Mouse (Mus musculus) G1E-ER4 (cell line): ENCODE measurements around the gene Ttc7b. TPM values are rescaled to one million over a fixed set of nuclear protein-coding genes. Genes with fewer than 3 reads are reported as not detected.

Experiments used
- GATA1 ChIP-seq: IDR thresholded peaks from one replicate; pipeline ENCODE4 v1.8.0; 2012; ENCODE audit warnings: low read length, inconsistent platforms
- polyA plus RNA-seq: library from polyadenylated mRNA; stranded (reverse); fragments of >175 nt; gene quantifications from 2 replicates; pipeline ENCODE4 v1.2.3, GENCODE M21; 2012

The Ttc7b gene
- polyA plus RNA-seq, 1 experiment: 24.7 TPM

- TF ChIP-seq GATA1: no peak
These were observed 142.8 kb downstream of the Ttc7b start for GRCm38 (mm10) chr12:100377791-100378190.

- TF ChIP-seq GATA1: no peak
These were observed 144.8 kb downstream of the Ttc7b start for GRCm38 (mm10) chr12:100375801-100376200.

GRCm38 (mm10) chr12:100372785-100373184, 147.8 kb downstream of the Ttc7b start:
- TF ChIP-seq GATA1: no peak

- TF ChIP-seq GATA1: no peak
These were observed 148.6 kb downstream of the Ttc7b start for GRCm38 (mm10) chr12:100372015-100372414.

GRCm38 (mm10) chr12:100369786-100370185, 150.8 kb downstream of the Ttc7b start:
- TF ChIP-seq GATA1: no peak

GRCm38 (mm10) chr12:100369220-100369619, 151.4 kb downstream of the Ttc7b start:
- no peak for TF ChIP-seq GATA1

DNA sequence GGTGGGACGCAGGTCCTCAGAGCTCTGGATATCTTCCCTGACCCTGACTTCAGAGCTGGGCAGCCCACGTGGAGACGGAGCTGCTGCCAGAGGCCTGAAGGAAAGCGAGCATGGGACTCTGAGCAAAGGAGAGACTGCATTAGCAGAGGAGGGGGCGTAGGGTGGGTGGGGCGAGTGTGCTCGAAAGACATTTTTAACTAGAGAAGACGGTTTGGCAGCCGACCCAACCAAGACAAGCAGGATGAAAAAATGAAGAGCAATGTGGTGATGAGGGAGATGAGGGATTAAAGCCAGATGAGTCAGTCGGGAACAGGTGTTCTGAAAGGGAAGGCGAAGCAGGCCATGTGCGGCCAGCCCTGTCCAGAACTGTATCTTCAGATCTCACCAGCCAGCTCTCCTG, 159.3 kb downstream of the Ttc7b start:
- TF ChIP-seq GATA1: no peak

DNA sequence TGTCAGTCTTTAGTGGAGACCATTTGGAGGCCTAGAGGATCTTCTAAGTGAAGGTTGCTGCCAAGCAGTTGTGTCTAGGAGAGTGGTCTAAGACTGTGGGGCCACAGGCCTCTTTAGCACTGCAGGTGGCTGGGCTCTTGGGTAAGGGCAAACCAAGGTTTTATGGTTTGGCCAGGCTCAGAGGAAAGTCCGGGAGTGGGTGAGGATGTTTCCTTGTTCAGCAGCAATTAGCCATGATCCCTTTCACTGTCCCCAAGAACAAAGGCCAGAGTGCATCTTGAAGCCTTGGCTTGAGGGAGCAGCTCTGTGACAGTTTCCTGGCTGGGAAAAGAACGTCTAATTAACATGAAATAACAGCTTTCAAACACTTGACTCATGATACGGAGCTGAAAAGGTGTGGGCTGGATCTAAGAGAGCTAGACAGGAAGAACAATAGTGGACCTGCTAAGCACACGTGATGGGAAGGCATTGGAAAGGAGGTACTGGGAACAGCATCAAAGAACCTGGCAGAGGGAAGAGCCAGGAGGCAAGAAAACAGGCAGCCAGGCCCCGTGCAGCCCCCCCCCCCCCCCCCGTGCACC, 162.5 kb downstream of the Ttc7b start:
- TF ChIP-seq GATA1: no peak

GRCm38 (mm10) chr12:100356407-100356806, 164.2 kb downstream of the Ttc7b start:
- no peak for TF ChIP-seq GATA1

DNA sequence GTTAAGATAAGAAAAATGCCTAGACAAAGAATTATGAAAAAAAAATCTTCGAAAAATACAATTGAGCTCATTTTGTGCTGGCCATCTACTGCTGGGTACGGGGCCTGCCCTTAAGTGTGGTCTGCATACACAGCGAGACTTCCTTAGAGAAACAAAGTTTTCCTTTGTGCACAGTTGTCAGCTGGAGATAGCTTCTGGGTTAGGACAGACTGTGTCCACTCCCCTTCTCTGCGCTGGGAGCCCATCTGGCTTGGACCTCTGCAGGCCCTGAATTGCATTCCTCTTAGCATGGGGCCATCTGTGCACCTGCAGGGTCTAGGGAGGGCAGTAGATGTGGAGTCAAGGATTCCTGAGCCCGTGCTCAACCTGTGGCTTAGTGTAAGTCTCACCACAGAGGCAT, 165.1 kb downstream of the Ttc7b start:
- no peak for TF ChIP-seq GATA1

- no peak for TF ChIP-seq GATA1
These were observed 166.7 kb downstream of the Ttc7b start for GRCm38 (mm10) chr12:100353954-100354353.

- no peak for TF ChIP-seq GATA1
These were observed 167.4 kb downstream of the Ttc7b start for GRCm38 (mm10) chr12:100353075-100353782.

GRCm38 (mm10) chr12:100352094-100352493, 168.5 kb downstream of the Ttc7b start:
- TF ChIP-seq GATA1: no peak

DNA sequence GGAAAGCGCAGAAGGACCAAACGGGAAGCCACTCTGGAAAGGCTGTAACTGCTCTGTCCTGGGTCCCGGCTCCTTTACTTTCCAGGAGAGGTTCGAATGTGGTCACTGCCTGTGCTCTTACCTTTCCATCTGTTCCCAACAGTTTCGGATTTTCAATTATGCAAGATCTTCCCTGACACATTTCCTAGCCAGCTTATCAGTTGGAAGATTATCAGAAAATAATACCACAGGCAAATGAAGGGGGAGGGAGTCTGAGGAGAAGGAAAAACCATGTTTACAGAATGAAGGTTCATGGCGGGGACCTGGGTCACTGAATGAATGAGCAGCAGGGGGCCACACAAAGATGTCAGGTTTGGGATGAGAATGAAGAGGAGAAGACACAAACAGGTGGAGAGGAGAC, 177.1 kb downstream of the Ttc7b start:
- no peak for TF ChIP-seq GATA1

DNA sequence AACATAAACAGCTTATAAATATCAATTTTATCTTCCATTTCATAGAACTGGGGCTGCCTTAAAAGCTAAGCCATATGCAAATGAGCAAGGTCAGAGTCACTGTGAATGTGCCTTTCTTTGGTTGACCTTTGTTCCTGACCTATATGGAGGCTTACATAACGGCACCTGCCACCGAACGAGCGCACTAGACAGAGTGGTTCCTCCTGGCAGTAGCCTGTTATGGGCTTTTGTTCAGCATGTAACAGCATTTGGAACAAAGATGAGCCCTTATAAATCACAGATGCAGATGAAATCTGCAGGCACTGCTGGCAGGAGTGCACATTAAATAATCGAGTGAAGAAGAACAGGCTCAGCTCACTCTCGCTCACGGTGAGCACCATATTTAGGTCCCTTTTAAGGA, 179.0 kb downstream of the Ttc7b start:
- no peak for TF ChIP-seq GATA1

DNA sequence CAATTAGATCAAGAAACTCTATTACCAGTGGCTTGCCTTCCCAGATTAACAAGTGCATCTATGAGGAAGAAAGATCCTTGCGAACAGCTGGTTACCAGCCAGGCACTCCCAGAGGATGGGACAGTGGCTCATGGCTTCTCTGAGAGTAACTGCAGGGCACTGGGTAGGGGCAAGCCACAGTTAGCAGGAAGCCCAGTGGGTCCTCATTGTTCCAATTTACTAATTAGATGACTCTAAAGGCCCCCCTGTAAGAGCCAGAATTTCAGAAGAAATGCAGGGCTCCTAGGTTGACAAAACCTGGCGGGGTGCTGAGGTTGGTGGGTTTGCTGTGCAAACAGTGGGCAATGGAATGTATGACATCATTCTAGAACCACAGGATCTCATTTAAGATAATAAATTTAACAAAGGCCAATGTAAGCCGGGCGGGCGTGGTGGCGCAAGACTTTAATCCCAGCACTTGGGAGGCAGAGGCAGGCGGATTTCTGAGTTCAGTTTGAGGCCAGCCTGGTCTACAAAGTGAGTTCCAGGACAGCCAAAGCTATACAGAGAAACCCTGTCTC, 179.6 kb downstream of the Ttc7b start:
- TF ChIP-seq GATA1: no peak

GRCm38 (mm10) chr12:100338055-100338454, 182.6 kb downstream of the Ttc7b start:
- no peak for TF ChIP-seq GATA1
